Mouse (Mus musculus): ENCODE data around the gene Pon1.

Pon1 gene

DNA sequence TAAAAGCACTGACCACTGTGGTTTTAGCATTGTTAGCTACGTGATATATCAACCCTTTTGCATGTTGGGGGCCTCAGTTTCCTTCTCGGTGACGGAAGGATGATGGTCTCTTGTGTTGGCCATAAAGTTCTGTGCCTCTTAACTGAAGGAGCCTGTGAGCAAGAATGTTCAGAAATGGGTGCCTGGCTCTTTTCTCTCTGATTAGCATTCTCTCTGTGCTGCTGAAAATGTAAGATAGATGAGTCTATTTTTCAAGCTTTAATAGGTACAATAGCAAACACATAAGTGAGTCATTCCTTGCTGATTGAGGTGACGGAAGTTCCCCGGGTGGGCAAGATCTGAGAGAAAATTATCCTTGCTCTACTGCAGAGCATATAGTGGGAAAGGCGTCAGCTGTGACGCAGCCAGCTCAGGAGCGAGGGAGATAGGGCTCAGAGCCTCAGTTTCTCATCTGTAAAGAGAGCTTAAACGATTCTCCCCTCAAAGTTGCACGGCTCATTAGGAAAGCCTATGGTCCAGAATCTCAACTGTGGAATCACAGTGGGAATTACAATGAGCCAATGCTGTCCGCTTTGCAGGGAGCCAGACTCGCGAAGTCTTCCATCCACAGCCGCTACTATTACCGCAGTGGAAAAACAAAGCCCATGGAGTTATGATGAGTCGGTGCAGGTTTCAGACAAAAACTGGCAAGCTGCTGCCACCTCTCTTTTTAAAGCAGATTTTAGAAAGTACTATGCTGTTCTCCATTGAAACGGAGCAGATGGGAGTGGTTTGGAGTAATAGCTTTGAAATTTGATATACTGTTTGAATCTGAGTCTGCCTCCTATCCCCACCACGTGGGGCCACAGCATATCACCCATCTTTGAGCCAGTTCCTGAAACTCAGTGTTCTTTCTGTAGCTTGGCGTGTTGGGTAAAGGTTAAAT, 15.5 kb downstream of the Pon1 start:
- no peak for DNase-seq (ENCODE audit: low read depth)

DNA sequence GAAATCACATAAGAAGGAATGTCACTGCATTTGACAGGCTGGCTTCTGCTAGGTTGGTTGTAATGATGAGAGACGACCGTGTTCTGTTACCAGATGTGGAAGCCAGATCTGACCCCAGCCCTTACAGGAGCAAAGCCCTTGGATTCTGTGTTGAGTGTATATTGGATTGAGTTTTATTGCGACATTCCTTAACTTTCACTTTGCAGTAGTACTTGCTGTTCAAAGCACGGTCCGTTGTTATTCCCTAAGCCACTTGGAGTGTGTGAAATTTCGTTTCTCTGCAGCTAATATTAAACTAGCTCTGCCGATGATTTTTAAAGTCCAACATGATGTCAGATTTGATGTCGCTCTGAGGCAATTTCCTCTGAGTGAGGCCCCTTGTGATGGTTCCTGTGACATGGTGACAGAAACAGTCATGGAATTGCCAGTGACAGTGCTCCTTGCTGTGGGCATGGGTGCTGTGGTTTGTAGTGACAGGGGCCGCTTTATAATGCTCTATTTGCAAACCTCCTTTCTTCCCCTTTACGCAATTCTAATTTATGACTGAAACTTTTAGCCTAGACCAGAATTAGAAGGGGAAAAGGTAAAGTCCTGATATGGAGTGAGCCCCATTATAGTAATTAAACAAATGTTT, 19.4 kb downstream of the Pon1 start:
- DNase-seq (ENCODE audit: low read depth), result no peak

DNA sequence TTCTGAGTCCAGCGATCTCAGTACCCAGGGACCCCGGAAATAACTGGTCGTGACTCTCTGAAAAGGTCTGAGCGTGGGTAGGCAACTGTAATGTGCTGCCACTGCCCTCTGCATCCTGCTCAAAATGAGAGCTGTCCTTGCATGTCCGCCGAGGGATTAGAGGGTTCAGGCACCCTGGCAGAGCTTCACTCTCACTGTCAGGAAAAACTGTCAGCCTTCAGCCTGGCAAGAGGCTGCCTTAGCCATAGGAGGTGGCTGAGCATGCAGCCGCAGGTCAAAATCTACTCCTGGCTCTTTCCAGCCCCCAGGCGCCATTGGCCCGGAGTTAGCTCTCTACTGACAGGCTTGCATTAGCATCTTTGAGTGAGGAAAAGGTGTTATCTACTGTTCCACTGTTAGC, 21.2 kb downstream of the Pon1 start:
- DNase-seq (ENCODE audit: low read depth), result no peak

DNA sequence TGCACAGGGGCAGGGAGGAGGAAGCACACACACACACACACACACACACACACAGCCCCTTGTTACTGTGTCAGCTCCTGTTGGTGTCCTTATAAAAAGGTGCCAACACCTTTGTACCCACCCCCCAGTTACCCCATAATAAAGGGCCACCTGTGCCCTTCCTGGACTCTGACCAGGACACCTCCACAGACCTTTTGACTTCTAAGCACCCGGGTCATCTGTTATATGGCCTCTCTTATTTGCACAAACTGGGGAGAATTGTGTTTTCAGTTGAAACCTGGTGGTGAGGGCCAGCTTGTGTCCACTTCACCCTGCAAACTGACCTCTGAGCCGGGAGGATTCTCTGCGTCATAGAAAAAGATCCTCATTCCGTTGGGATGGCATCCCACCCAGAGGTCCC, 22.3 kb downstream of the Pon1 start:
- DNase-seq (ENCODE audit: low read depth), result no peak

DNA sequence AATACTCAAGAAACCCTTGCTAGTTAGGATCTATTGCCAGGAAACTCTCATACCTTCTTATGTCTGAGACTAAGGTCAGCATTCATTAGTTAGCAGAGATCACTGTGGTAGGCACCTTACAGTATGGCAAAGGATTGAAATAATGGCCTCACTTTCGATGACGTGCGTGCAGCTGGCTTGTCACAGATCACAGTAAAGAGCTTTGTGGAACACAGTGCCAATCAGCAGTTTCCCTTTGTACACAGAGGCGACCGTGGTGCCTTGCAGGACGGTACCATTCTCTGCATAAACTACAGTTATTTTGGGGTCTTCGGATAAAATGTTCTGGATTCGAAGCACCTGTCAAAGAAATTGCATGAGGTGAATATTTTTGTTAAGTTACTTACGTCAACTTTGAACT, 25.6 kb downstream of the Pon1 start:
- no peak for DNase-seq (ENCODE audit: low read depth)

DNA sequence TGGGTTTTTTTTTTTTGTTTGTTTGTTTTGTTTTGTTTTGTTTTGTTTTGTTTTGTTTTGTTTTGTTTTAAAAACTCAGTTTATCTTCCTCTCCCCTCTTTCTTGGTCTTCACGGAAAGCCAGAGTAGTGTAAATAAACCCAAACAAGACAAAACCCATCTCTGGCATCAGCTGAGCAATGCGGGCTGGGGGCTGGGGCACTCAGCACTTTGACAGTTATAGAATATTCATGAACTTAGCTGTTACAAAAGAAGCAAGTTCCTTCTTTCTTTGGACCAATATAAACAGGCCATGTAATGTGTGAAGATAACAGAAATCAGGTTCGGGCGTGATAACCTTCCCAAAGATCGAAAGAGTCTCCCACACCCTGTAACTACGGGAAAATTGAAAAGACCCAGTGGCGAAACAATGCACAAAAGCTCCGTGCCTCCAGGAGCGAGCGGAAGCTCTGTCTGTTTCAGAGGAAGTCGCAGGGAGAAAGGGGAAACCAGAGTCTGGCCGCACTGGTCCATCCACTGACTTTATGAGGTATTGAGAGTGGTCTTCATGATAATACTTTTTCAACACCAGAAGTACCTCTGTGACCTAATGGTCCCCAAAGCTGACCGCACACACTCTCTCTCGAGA, 26.6 kb downstream of the Pon1 start:
- no peak for DNase-seq (ENCODE audit: low read depth)

DNA sequence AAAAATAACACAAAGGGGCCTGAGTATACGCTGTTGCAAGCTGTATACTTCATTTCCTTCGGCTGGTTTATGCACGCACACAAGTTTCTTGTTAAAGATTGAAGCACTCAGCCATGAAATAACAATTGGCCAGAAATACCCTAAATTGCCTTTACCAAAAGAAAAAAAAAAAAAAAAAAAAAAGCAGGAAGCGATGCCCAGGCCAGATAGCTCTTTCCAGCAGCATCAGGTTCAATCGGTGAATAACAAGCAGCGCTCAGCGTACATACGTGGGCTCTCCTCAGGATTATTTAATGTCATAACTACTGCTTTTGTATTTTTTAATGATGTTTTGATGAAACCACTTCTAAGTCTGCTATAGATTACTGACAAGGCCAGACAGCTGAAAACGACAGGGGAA, 28.9 kb downstream of the Pon1 start:
- DNase-seq (ENCODE audit: low read depth), result no peak

DNA sequence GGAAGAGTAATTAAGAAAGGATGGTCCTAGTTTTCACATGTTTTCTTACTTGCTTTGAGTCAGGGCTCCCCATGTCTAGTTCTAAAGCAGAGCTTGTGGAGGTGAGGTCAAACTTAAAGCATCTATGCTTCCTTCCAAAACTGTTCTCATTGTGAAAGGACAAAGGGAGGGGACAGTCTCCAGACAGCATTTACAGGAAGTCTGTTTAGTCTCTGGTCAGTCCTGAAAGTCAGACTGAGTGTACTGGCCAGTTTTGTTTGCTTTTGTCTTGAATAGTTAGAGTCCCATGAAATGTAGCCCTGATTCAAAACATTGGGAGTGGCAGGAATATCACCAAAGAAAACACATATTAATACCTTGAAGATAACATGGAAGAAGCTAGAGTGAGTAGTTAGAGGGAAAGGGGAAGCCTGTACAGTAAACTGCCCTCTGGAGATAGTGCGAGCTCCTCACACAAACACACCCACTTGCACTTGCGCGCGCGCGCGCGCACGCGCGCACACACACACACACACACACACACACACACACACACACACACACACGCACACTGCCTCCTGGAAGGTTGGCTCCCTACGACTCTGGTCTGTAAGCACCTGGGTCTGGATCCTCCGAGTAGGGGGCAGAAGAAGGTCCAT, 30.1 kb downstream of the Pon1 start:
- no peak for DNase-seq (ENCODE audit: low read depth)

DNA sequence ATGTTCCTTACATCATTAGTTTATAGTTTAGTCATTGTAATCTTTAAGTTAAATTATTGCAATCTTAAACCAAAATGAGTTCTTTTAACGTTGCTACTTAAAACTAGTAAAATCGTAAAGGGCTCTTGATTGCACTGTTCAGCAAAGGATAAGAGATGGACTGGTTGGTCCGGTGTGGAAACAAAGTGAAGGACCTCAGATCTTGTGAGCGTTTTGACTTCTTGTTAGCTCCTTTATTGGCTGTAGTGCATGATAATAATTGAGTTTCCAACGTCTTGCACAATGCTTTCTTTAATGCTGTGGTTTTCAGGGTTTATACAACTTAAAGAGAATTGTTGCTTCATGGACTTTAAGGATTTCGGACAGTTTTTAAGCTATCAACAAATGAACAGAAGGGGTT, 31.7 kb downstream of the Pon1 start:
- no peak for DNase-seq (ENCODE audit: low read depth)

DNA sequence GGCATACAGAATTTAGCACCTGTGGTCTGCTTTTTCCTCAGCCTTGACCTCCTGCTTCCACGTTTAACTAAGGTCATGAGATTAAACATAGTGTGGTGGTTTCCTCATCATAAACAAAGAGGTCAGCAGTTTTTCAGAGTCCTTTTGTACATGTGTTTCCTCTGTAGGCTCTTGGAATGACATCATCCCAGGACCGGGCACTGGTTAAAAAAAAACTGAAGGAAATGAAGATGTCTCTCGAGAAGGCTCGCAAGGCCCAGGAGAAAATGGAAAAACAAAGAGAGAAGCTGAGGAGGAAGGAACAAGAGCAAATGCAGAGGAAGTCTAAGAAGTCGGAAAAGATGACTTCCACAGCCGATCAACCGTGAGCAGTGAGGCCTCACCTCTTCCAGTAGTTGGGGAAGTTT, 34.4 kb downstream of the Pon1 start:
- no peak for DNase-seq (ENCODE audit: low read depth)

DNA sequence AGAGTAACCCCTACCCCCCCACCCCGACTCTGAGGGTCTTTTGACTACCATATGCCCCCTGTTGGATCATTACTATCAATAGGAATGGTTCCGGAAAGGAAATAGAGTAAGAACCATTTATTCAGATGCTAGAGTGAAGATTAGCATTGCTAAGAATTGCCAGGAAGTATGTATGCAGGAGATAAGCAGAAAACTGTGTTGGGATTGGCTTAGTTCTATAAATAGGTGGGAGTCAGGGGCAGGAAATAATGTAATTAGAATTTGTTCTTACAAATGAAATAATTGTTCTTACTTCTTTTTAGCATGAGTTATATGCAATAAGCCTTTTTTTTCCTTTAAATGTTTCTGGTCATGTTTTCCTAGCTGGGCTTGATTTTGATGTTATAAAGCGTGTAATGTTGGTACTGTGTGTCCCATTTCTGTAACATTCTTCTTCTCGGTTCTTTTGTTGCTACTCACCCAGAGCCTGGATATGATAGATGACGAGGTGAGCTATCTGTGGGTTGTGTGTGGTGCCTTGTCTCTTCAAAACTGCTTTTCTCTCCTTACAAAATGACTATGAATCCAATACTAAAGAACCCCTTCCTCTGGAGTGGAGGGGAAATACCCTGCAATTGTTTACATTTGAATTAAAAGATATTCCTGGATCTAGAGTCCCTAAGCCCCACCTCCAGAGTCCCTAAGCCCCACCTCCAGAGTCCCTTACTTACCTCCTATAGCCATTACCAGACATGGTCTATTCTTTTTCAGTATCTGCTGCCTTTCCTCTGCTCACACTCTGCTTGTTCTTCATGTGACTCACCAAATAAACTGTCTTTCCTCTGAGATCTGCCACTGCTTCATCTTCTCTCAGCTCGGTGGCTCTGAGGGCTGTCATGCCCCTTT, 37.0 kb downstream of the Pon1 start:
- DNase-seq (ENCODE audit: low read depth), result no peak

DNA sequence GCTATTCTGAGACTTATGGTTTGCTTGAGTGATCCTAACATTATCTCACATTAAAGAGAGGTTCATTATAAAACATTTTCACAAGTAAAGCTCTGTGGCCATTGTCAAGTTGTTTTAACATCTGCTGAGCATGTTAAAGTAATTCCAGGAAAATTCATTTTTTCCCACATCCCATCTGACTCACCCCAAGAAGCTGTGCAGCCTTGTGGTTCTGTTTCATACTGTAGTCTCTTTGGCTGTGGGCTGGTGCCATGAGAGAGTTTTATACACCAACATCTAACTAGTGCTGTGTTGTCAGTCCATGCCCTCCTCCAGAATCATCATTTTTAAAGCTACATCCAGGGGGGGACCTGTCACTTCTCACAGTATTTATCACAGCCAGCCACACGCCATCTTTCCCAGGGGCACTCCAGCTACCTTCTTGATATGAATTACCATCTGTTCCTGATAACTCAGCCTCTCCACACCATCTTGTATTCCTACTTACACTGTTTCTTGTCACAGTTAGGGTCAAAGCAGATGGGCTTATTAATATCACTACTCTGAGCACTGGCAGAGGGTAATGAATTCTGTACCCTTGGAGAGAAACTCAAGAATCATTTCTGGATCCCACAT, 38.3 kb downstream of the Pon1 start:
- no peak for DNase-seq (ENCODE audit: low read depth)

DNA sequence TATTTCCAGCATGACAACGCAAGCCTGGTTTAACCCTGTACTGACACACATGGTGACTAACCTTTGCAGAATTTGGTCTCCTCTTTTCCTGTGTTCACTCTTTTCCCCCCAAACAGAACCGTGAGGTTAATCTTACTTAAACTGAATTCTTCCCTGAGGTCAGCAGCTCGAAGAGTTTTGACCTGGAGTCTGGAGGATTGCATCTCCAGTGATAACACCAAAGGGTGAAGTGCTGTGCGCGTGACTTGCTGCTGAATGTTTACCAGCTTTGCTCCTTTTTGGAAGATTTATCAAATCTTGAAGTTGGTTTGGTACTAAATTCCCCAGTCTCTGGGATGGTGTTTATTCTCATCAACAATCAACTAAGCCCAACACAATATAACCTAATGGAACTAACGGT, 39.0 kb downstream of the Pon1 start:
- no peak for DNase-seq (ENCODE audit: low read depth)

DNA sequence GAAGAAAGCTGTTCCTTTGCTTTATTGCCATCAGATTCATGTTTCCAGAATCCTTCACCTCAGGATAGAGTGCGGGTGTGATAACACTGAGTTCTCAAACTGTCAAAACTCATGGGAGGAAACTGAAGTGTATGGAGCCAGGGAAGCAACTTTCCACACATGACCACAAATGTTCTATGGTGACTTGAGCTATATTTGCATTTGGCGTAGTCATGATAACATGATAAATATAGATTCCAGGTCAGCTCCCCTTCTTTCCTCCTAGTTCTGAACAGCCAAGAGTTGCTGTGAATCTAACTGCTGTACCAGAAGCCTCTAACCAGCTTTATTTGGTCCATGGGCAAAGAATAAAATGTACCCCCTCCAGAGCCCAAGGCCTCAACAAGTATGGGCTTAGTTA, 41.6 kb downstream of the Pon1 start:
- DNase-seq (ENCODE audit: low read depth), result no peak

DNA sequence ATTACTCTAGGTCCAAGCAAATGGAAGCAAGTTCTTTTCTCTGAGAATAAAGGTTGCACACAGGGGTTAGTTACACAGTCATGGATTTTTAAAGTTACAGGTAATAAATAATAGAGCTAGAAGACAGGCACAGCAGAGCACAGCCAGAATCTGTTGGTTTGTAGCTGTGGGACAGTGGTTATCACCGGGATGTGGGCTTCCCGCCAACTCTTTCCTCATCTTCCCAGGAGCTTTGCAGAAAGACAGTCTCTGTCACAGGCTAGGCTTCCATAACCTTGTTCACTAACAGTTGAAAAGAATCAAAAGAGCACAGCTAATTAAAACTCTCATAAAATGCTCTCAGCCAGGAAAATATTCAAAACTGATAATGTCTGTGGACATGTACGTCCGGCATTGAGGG, 42.6 kb downstream of the Pon1 start:
- no peak for DNase-seq (ENCODE audit: low read depth)

DNA sequence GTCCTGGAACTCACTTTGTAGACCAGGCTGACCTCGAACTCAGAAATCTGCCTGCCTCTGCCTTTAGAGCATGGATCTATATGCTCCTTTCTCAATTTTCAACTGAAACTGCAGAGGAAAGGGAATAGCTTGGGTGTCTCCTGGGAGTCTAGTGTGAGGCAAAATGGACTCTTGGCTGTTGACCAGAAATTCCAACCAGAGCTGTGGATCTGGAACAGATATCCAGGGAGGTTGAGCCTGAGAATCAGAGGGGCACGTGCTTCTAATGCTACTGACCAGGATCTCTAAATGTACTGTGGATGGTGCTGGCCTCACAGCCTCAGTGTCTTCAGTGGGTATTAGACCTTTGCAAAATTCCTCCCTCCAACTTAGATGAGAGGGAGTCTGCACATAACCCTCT, 43.8 kb downstream of the Pon1 start:
- no peak for DNase-seq (ENCODE audit: low read depth)

DNA sequence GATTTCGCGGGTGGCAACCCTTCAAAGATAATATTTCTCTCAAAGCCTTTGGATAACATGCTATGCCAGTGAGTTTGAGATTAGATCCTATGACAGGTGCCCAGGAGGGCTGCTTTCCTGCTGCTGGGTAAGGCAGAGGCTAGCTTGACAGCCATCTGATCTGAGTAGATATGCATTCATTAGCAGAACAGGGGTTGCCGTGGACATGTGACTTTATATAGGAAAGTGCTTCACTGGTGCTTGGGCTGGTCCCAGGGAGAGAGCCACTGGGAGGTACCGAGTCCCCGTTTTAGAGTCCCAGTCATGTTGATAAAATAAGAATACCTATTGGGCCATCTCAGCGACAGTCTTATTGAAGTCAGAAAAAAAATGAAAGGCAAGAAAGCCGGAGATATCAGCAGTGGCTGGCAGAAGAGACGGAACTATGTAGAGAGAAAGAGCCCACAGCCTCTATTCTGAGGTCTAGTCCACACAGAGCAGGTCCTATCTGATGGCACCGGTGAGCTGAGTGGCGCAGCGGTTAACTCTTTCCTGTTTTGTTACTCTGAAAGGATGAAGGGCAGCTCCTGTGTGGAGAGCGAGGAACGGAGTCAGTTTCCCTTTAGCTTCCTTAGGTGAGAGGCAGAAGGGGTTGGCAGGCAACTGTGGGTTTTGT, 46.1 kb downstream of the Pon1 start:
- no peak for DNase-seq (ENCODE audit: low read depth)

DNA sequence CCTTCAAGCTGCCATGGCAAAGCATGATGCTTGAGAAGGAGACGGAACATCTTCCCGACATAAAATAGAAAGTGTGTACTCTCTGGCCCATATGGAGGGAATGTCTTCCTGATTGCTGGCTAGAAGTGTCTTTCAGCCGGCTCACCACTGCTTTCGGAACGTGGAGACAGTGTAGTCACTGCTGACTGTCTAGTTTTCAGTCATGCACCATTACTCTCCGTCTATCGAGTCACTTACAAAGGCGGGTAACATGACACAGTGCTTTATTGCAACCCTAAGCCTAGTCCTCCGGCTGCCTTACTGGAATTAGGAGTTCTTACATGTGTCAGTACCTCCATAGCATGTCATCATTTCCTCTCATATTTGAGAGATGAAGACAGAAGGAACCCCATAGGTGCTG, 54.1 kb downstream of the Pon1 start:
- no peak for DNase-seq (ENCODE audit: low read depth)

DNA sequence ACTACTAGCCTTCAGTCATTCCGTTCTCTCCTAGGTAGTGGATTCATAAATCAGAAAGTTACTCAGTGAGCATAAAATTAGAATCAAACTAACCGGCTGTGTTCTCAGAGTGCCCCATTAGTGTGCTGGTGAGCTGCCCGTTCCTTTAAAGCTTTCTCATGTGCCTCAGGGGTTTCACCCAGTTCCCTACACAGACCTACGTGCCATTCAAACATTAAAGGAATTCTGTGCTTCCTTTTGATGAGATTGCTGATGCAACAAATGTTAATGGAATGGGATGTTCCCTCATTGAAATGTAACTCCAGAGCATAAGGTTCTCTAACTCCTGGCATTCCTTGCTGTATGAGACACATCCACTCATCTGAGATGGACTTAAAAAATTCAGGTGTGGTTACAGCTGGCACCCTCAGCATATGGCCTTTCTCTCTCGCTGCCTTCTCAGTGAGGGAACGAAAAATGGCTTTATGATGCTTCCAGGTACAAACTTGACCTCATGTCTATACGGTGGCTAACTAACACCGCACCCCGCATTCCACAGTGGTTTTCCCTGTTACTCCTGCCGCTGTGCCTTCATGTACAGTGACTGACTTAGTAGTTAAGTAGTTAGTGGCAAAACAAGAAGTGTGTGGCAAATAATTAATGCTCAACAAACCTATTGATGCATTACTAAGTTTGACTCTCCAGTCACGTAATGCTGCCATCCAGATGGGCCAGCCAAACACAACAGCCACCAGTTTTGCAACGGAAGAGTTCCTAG, 54.7 kb downstream of the Pon1 start:
- no peak for DNase-seq (ENCODE audit: low read depth)

DNA sequence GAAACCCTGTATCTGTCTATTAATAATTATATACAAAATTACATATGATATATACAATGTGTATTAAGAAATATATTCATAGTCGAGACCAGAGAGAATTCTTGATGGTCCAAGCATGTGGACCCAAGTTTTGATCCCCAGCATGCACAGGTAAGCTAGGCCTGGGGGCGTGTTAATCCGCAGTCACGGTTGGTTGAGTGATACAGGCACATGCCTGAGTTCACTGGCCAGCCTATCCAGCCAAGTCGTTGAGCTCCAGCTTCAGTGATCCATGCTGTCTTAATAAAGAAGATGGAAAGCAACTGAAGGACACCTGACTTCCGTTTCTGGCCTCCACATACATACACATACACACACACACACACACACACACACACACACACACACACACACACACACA, 57.7 kb downstream of the Pon1 start:
- no peak for DNase-seq (ENCODE audit: low read depth)

Data from naive thymus-derived CD4-positive, alpha-beta T cell, adult 2 months (primary cell).